Mouse (Mus musculus) megakaryocyte-erythroid progenitor cell, adult 5 weeks (primary cell): ENCODE data around the gene Nfs1. TPM values are rescaled to one million over a fixed set of nuclear protein-coding genes. Genes with fewer than 3 reads are reported as not detected.

Experiments used
- polyA plus RNA-seq: library from polyadenylated mRNA; stranded (reverse); fragments of >175 nt; gene quantifications from 2 replicates; pipeline ENCODE4 v1.2.3, GENCODE M21; 2012

Gene Nfs1
- 25.1 and 26.9 TPM in 2 replicates for polyA plus RNA-seq

GRCm38 (mm10) chr2:156143953-156144724 lies at the start of gene Nfs1, which contains the start of gene Romo1:
TSS of gene Nfs1 (minus strand) at chr2:156144186.
TSS of gene Romo1 (plus strand) at chr2:156144039.

GRCm38 (mm10) chr2:156180094-156180821 lies 36.3 kb upstream of the Nfs1 start, which contains the start of gene Rbm39:
TSS of gene Rbm39 (minus strand) at chr2:156180238.

GRCm38 (mm10) chr2:156126992-156127391 lies 17.0 kb downstream of the Nfs1 start, which contains the start of gene Gm28036:
TSS of gene Gm28036 (minus strand) at chr2:156127092.

GRCm38 (mm10) chr2:156111358-156112079 lies 32.5 kb downstream of the Nfs1 start, which contains the start of the genes Cpne1 and Rbm12:
TSS of gene Cpne1 (minus strand) at chr2:156111965.
TSS of gene Rbm12 (minus strand) at chr2:156111978.

Other genes with a start within 250 kb of the Nfs1 start
- 6.4 and 7.2 TPM in 2 replicates for gene Uqcc1, start 213.9 kb downstream of the Nfs1 start, polyA plus RNA-seq
- gene Gm15557, start 203.5 kb downstream of the Nfs1 start, polyA plus RNA-seq: not detected in 2 replicates
- gene Gdf5, start 198.8 kb downstream of the Nfs1 start, polyA plus RNA-seq: not detected in 2 replicates
- gene Cep250, start 187.7 kb downstream of the Nfs1 start, polyA plus RNA-seq: 24.5 and 39.8 TPM in 2 replicates
- 0.38 and 1.4 TPM in 2 replicates for gene 6430550D23Rik, start 136.2 kb downstream of the Nfs1 start, polyA plus RNA-seq
- gene Ergic3, start 136.1 kb downstream of the Nfs1 start, polyA plus RNA-seq: 64.6 and 80.7 TPM in 2 replicates
- gene Fer1l4, start 91.2 kb downstream of the Nfs1 start, polyA plus RNA-seq: 0.03 TPM in 1 of 2 replicates, not detected in the other
- 3.5 and 5.3 TPM in 2 replicates for gene Spag4, start 79.0 kb downstream of the Nfs1 start, polyA plus RNA-seq
- gene Cpne1, start 32.2 kb downstream of the Nfs1 start, polyA plus RNA-seq: 36.1 and 36.4 TPM in 2 replicates
- 4.0 and 4.6 TPM in 2 replicates for gene Rbm12, start 32.2 kb downstream of the Nfs1 start, polyA plus RNA-seq
- 2.8 and 3.6 TPM in 2 replicates for gene Gm28036, start 17.1 kb downstream of the Nfs1 start, polyA plus RNA-seq
- gene Romo1, start 147 bp downstream of the Nfs1 start, polyA plus RNA-seq: 262 TPM in 2 replicates
- gene Rbm39, start 36.1 kb upstream of the Nfs1 start, polyA plus RNA-seq: 330 and 499 TPM in 2 replicates
- gene Phf20, start 52.3 kb upstream of the Nfs1 start, polyA plus RNA-seq: 31.4 and 48.9 TPM in 2 replicates
- gene Cnbd2, start 168.1 kb upstream of the Nfs1 start, polyA plus RNA-seq: 2.3 and 2.5 TPM in 2 replicates
- gene Scand1, start 168.5 kb upstream of the Nfs1 start, polyA plus RNA-seq: 667 and 724 TPM in 2 replicates